Mouse (Mus musculus) intestine, postnatal 0 days (tissue): ENCODE measurements around the gene Hmcn1. TPM values are rescaled to one million over a fixed set of nuclear protein-coding genes. Genes with fewer than 3 reads are reported as not detected.

Source experiments
- ATAC-seq: fragments of 200-750 bp; cut with Nextera tagmentation; 2 replicates; pipeline ENCODE4 v1.8.0; 2017; ENCODE audit warnings: mild to moderate bottlenecking, moderate TSS enrichment, moderate library complexity
- H3K27ac ChIP-seq: fragments of 300-500 bp; sonication (generic); 2 replicates; pipeline ENCODE4 v1.5.1; 2014; ENCODE audit warnings: mild to moderate bottlenecking, low read depth, low read length, moderate library complexity
- H3K27me3 ChIP-seq: fragments of 300-500 bp; sonication (generic); replicated peaks from 2 replicates; pipeline ENCODE4 v1.6.1; 2014; ENCODE audit warnings: low read length, mixed read lengths; ENCODE audit not compliant: control insufficient read depth, insufficient read depth
- H3K36me3 ChIP-seq: fragments of 300-500 bp; sonication (generic); 2 replicates; pipeline ENCODE4 v1.6.1; 2014; ENCODE audit warnings: mild to moderate bottlenecking, moderate library complexity; ENCODE audit not compliant: control insufficient read depth, insufficient read depth
- H3K4me1 ChIP-seq: fragments of 300-500 bp; sonication (generic); replicated peaks from 2 replicates; pipeline ENCODE4 v1.6.1; 2014; ENCODE audit warnings: antibody characterized with exemption, low read length, mixed read lengths; ENCODE audit not compliant: control insufficient read depth, insufficient read depth
- H3K4me2 ChIP-seq: fragments of 300-500 bp; sonication (generic); replicated peaks from 2 replicates; pipeline ENCODE4 v1.6.1; 2014; ENCODE audit warnings: low read depth, mild to moderate bottlenecking, moderate library complexity
- H3K4me3 ChIP-seq: fragments of 300-500 bp; sonication (generic); 2 replicates; pipeline ENCODE4 v1.5.1; 2014; ENCODE audit warnings: low read depth, low read length
- H3K9ac ChIP-seq: fragments of 300-500 bp; sonication (generic); 2 replicates; pipeline ENCODE4 v1.6.1; 2014; ENCODE audit warnings: mild to moderate bottlenecking, low read depth, low read length
- H3K9me3 ChIP-seq: fragments of 300-500 bp; sonication (generic); 2 replicates; pipeline ENCODE4 v1.6.1; 2016; ENCODE audit warnings: mixed run types; ENCODE audit not compliant: control insufficient read depth
- CTCF ChIP-seq: sonication (generic); IDR thresholded peaks from 2 replicates; pipeline ENCODE4 v1.5.1; 2016; ENCODE audit warnings: low read depth, mild to moderate bottlenecking, control low read depth, antibody characterized with exemption, moderate library complexity
- WGBS: fragments of 180-500 bp; shearing (Covaris S2); extraction: QIAGEN DNeasy Blood & Tissue Kit; methylation state at CpG from one replicate; pipeline ENCODE4 v1.1.7; 2014; 5-methylcytosine and 5-hydroxymethylcytosine counted together
- polyA plus RNA-seq: library from polyadenylated mRNA; unstranded; fragments of >200 nt; fragmentation: Nextera tagmentation; extraction: Ambion mirVana; gene quantifications from 2 replicates; pipeline ENCODE4 v1.2.1, GENCODE M21; 2015

The Hmcn1 gene
- polyA plus RNA-seq, 1 experiment from 2014 or later, result 4.2 TPM

DNA sequence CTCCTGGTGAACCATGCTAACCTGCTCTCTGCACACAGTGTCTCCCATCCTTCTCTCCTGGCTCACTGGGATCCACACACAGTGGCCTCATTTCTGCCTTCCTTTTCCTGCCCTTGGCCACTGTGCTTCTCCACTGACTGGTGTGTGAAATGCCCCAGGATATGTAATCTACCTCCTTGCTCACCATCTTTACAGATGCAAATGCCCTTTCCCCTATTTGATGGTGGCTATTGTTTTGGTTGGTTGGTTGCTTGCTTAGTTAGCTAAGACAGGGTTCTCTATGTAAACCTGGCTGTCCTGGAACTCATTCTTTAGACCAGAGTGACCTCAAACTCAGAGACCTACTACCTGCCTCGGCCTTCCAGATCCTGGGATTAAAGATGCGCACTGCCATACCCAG lies 187.8 kb downstream of the Hmcn1 start:
- ATAC-seq, result no peak
- Histone ChIP-seq H3K27me3 (no peaks in the 10 kb centered on the region), H3K4me1 (no peaks in the 10 kb centered on the region), H3K27ac (no peak overlapping the region), H3K4me2 (no peak overlapping the region), H3K9ac (no peak overlapping the region), H3K36me3 (no peaks in the 10 kb centered on the region), H3K4me3 (no peak overlapping the region), H3K9me3 (no peaks in the 10 kb centered on the region)
- TF ChIP-seq CTCF, result no peak
- WGBS, result 87% methylated on average over 2 of the region's 2 CpGs

DNA sequence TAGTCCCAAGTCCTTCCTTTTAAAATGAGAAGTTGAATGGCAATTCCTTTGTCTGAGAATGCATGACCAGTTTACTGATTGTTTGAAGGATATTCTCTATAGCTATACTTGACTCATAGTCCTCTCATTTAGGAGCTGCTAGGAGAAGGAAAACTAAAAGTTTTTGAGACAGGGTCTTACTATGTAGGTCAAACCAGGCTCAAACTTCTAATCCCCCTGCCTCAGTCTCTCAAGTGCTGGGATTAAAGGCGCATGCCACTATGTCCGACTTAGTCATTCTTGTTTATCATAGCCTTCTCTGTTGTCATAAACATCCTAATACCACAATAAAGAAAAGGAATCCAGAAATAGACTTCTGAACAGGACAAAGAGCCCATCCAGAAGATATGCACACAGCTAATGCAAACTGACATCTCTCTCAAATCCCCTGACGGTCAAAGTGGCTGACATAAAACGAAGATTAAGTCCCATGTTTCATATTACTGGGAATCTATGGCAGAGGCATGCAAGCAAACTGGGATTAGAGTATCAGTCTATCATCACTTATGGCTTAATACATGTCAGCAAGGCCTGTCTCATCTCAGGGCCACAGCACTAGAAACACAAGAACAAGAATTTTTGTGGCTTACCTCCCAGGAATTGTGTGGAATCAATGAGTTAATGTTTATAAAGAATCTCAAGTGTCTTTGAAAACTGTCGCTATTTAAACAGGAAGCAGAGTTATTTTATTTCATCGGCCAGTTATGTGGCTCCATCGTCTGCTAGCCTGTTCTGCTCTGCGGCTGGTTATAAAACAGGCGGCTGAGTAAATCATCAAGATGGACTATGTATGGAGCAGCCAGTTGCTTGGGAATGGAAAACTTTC lies 188.8 kb downstream of the Hmcn1 start:
- H3K4me3 ChIP-seq, result no peak overlapping the region
- TF ChIP-seq CTCF, result no peak
- H3K4me1 ChIP-seq, result no peaks in the 10 kb centered on the region
- no peaks in the 10 kb centered on the region for H3K36me3 ChIP-seq
- H3K9me3 ChIP-seq, result no peaks in the 10 kb centered on the region
- no peak overlapping the region for H3K4me2 ChIP-seq
- ATAC-seq, result peak; percentile 33; the same call in 1 of the 2 replicates
- WGBS, result 41% methylated on average over 9 of the region's 9 CpGs
- no peaks in the 10 kb centered on the region for H3K27me3 ChIP-seq
- H3K9ac ChIP-seq, result no peak overlapping the region
- H3K27ac ChIP-seq, result no peak overlapping the region

GRCm38 (mm10) chr1:150802642-150803041 lies 190.6 kb downstream of the Hmcn1 start:
- WGBS, result 89% methylated on average over 12 of the region's 12 CpGs
- ATAC-seq, result no peak

GRCm38 (mm10) chr1:150800611-150801263 lies 192.5 kb downstream of the Hmcn1 start:
- no peak overlapping the region for H3K4me3 ChIP-seq

More at GRCm38 (mm10) chr1:150802642-150803041, 190.6 kb downstream of the Hmcn1 start:
- no peak overlapping the region for H3K9ac ChIP-seq
- H3K4me3 ChIP-seq, result no peak overlapping the region
- H3K36me3 ChIP-seq, result no peaks in the 10 kb centered on the region
- no peaks in the 10 kb centered on the region for H3K27me3 ChIP-seq
- no peaks in the 10 kb centered on the region for H3K9me3 ChIP-seq
- H3K4me2 ChIP-seq, result no peak overlapping the region
- no peaks in the 10 kb centered on the region for H3K4me1 ChIP-seq
- no peak for TF ChIP-seq CTCF
- no peak overlapping the region for H3K27ac ChIP-seq

DNA sequence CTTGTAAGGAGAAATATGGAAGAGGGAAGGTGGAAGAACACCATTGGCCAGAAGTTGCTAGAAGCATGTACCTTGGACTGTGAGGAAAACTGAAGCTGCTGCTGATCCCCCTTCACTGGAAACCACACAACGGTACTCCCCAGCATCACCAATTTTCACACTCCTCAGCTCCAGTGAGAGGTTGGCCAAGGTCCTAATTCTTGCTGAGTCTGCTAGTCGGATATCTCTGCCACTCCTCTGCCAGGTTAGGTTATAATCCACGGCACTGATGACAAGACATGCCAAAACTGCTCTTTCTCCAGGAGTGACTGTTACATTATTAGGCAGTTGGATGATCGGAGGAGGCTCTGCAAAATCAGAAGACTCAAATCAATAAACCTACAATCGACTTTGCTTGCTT lies 194.6 kb downstream of the Hmcn1 start:
- no peak overlapping the region for H3K4me2 ChIP-seq
- no peak overlapping the region for H3K27ac ChIP-seq
- H3K4me3 ChIP-seq, result no peak overlapping the region
- H3K4me1 ChIP-seq, result no peaks in the 10 kb centered on the region
- no peak overlapping the region for H3K9ac ChIP-seq
- ATAC-seq, result no peak
- whole genome bisulfite sequencing, result 87% methylated on average over 5 of the region's 5 CpGs
- TF ChIP-seq CTCF, result no peak
- no peaks in the 10 kb centered on the region for H3K27me3 ChIP-seq
- H3K9me3 ChIP-seq, result no peaks in the 10 kb centered on the region
- no peaks in the 10 kb centered on the region for H3K36me3 ChIP-seq

More at GRCm38 (mm10) chr1:150800611-150801263, 192.5 kb downstream of the Hmcn1 start:
- ATAC-seq, result no peak
- Histone ChIP-seq H3K4me1 (no peaks in the 10 kb centered on the region), H3K27ac (no peak overlapping the region), H3K36me3 (no peaks in the 10 kb centered on the region), H3K9ac (no peak overlapping the region), H3K9me3 (no peaks in the 10 kb centered on the region), H3K4me2 (no peak overlapping the region), H3K27me3 (no peaks in the 10 kb centered on the region)
- WGBS, result 74% methylated on average over 8 of the region's 8 CpGs
- TF ChIP-seq CTCF, result no peak

DNA sequence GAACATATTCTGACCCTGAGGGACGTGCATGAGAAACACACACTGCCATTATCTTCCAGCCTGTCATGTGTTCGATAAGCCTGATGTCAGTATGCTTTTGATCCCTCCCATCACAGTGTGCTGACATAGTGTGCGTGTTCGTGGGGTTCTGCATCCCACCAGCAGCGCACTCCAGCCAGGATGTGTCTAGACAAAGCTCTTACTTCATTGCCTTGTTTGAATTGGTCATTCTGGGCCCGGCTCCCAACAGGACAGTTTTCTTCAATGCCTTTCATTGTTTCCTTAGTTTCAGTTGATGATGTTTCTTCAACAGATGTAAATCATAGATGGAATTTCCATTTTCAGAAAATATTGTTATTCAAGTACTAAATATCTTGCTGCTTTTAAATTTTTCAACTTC lies 206.5 kb downstream of the Hmcn1 start:
- WGBS, result 84% methylated on average over 6 of the region's 6 CpGs
- Histone ChIP-seq H3K36me3 (no peaks in the 10 kb centered on the region), H3K9me3 (no peaks in the 10 kb centered on the region), H3K27ac (no peak overlapping the region), H3K4me2 (no peak overlapping the region), H3K4me1 (no peaks in the 10 kb centered on the region), H3K27me3 (no peaks in the 10 kb centered on the region), H3K4me3 (no peak overlapping the region), H3K9ac (no peak overlapping the region)
- ATAC-seq, result no peak
- no peak for TF ChIP-seq CTCF
